Mouse (Mus musculus) stomach, postnatal 0 days (tissue): ENCODE measurements around the gene Irf2bpl.

Experiments used
- CTCF ChIP-seq: IDR thresholded peaks from 2 replicates; pipeline ENCODE4 v1.5.1; 2016; ENCODE audit warnings: antibody characterized with exemption, low read depth, mild to moderate bottlenecking, moderate library complexity
- EP300 ChIP-seq: optimal IDR thresholded peaks from 2 replicates; pipeline ENCODE3; 2016; ENCODE audit warnings: antibody characterized with exemption

- TF ChIP-seq EP300 (no peak), CTCF (no peak)
These were observed 738 bp upstream of the Irf2bpl start for GRCm38 (mm10) chr12:86885336-86885735.
